Mouse (Mus musculus) kidney, adult 18-20 months (tissue): ENCODE measurements around the gene Ubl3.

Experiments
- DNase-seq: peaks from one replicate; pipeline ENCODE4 v3.0.0; 2021

Gene Ubl3

DNA sequence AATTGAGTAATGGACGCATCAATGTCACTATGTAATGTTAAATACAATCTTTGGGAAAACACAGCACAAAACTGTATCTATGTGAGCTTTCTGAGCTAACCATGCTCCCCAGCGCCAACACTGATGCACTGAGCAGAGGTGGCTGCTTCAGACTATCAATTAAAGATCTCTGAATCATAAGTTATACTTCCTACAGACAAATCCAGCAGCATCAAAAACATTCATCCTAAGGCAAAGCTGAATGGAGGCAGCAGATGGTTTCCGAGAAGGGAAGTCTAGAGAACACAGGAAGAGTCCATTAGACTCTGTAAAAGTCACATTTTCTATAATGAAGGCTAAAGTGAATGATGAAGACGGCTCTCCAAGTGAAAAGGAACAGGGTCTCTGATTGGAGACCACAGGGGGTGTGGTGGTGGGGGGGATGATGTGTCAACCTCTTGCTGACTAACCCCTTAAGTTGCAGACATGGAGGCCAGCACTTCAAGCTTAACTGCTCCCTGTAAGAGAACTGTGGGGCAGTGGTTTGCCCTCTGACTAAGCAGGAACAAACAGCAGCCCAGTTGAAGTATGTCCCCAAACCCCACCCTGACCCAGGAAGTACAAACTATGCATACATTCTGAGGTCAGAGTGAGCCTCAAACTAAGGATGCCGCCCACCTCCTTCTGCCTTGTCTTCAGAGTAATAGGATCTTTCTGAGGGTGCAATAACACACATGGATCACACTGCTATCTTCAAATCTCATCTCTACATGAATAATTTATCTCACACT is 29.2 kb downstream of the Ubl3 start:
- DNase-seq = no peak

DNA sequence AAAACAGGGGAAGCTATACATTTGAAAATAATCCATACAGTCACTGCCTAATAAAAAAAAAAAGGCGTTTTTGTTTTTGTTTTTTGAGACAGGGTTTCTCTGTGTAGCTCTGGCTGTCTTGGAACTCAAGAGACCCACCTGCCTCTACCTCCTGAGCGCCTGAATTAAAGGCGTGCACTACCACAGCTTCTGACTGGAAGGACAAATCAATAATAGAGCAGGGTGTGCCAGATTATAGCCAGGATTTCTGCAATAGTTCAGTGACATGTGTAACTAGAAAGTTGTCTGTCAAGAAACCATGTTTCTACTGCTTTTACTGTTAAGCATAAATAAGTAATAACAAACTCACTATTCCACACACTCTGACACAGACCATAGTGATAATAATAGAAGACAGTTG is 30.2 kb downstream of the Ubl3 start:
- DNase-seq = no peak

DNA sequence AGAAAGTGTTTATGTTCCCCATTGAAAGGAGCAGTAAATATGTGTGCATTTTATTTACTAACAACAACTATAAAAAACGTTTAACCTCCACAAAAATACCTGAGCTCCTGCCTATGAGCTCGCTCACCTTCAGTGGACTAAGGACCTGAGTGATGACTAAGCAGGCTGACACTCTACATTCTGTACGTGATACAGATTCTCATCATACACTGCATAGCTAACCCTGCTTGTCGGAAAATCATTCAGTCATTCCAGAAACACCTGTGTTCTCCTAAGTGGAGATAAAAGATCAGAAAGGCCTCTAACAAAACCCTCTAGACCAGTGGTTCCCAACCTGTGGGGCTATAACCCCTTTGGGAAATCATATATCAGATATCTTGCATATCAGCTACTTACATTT is 35.1 kb downstream of the Ubl3 start:
- DNase-seq = no peak

DNA sequence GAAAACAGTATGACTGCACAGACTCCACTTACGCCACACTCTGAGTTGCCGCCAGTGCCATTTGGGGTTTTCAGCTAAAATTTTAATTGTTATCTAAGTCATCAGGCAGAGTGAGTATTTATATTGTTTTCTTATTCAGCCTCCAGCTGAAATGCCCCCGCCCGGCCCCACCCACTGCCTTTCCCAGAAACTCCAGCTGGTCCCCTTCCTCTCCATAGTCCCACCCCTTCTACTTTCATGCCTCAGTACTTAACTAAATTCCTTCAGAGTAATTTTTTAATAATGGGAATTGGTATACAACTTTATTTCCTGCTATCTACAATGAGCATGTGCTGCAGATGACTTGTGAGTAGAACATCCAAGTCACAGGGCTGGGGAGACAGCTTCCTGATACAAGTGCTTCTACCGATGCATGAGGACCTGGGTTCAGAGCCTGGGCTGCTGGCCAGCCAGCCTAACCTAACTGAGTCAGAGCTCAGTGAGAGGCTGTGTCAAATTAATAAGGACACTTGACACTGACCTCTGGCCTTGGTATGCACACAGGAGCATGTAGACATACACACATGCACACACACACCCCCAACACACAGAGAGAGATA is 40.4 kb downstream of the Ubl3 start:
- no peak for DNase-seq

DNA sequence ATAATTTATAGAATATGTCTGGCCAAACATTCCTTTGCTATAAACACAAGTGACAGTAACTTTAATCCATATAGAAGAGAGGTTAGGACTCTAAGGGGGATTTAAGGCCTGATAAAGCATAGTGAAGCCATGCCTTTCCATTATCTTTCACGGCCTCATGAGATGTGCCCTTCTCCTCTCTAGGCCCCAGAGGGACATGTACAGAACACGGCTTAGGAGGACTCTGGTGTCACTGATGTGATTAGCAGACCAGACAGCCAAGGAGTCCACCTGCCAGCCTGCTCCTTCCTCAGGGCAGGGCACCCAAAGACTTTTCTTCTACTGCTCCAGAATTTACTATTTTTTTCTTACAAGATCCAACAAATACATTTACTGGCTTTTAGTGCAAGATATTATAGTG is 42.3 kb downstream of the Ubl3 start:
- DNase-seq = no peak

DNA sequence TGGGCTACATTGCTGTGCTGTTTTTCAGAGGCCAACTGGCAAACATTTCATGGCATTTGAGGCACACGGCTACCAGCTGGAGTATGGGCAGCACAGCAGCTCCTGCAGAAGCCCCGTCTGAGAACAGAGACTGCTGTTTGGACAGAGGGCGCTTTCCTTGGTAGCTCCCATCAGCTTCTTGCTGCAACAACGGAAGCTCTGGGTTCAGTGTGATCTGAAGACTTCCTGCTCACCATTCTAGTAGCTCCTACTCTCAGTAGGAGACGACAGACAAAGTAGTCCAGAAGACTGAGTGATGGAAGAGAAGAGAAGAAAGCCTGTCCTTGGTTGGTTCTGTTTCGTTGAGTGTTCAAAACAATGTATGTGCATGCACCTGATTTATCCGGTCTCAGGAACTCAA is 42.9 kb downstream of the Ubl3 start:
- DNase-seq = no peak

DNA sequence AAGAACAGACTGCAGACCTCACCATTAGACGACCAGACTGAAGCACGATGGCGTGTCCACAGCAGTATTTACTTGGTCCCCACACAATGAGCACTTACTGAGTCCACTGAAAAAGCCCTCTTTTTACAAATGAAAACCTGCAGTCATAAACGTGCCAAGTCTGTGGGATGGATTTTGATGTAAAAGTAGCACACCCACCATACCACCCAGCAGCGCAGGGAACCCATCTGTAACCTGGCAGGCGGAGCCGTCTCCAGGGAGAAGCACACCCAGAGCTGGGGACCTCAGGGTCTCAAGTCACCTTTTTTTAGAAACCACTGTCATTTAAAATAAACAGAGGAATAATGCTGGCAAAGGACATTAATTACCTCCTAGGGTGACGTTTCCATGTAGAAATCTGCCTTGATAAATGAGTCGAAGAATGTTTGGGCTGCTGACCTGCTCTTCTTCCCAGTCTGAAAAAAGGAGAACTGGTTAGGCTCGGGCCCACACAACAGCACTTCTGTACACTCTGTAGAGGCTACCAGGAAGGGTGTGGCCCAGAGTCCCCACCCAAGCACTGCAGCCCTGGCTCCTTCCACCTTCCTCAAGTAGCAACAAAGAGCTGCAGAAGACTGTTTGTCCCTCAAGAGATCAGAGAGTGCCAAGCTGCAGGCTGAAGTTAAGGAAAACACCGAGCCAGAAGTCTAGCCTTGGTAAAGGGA is 43.5 kb downstream of the Ubl3 start:
- no peak for DNase-seq

DNA sequence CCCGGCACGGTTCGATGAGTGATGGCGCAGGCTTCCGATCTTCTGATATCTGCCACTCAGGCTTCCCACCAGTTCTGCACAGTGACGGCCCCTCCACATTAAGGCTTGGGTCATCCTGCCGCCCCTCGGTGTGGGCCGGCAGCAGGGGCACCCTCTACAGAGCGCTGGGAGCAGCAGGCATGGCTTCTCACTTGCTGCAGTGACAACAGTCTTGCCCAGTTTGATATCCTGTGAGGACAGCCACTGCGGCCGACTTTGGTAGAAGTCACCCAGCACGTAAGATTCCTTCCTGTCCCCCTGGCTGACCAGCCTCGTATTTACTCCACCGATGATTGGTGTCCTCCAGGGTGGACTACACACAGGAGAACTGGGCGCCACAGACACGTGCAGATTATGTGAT is 47.2 kb downstream of the Ubl3 start:
- DNase-seq = no peak

DNA sequence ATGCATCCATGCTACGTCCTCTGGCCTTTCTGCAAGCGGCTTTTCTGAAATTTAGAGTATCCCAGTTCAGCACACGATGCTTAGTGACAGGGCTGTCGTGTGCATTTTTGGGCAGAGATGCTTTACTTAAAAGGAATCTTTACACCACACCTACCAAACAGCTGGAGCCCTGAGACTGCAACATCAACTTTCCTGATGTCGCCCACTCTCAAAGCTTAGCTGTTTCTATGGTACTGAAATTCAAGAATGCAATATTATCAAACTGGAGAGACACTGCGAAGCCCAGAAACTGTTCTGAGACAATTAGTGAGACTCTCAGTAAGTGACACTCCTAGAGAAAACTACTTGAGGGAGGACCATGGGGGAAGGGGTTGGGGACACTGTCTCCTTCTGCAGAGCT is 50.4 kb downstream of the Ubl3 start:
- DNase-seq = no peak

DNA sequence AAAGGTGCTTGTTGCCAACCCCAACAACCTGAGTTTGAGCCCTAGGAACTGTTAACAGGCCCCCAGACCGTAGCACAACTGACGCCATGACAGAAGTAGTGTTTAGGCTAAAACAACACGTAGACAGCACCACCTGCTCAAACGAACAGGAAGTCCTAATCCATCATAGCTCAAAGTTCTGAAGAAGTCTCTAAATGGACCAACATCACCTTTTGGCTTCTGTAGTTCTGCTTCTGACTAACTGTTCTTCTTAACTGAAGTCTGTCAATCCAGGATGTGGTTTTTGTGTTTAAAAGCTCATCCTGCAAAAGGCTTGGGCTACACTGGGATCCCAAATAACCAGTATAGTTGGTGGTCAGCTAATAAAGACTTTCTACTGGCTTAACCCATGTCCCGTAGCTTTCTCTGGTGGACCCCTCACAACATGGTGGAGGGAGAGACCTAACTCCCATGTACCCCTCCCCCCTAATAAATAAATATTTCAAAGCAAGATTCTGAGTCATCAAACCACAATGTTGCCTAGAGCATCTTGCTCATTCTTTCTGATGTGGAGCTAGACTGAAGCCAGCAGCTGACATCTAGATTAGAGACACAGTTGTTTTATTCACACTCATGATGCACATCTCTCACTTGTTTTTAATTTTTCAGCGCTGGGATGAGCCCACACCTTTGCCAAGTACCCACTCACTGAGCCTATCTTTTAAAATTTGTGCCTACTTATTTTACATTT is 51.2 kb downstream of the Ubl3 start:
- DNase-seq = no peak

DNA sequence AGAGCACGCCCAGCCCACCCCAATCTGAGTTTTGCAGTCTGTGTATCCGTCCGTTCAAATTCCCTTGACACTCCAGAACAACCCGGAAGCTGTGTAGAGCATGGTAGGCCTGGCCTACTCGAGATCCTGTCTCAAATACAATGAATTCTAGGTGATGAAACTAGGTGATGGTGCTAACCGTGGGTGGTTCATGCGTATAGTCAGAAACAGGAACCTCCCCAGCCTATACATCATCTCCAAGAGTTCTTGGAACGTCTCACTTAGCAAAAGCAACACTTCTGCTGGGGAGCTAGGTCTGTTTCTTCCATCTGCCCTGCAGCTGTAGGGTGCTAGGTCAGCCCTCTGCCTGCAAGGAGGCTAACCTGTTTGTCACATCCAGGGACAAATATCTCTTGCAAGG is 52.1 kb downstream of the Ubl3 start:
- DNase-seq = no peak

DNA sequence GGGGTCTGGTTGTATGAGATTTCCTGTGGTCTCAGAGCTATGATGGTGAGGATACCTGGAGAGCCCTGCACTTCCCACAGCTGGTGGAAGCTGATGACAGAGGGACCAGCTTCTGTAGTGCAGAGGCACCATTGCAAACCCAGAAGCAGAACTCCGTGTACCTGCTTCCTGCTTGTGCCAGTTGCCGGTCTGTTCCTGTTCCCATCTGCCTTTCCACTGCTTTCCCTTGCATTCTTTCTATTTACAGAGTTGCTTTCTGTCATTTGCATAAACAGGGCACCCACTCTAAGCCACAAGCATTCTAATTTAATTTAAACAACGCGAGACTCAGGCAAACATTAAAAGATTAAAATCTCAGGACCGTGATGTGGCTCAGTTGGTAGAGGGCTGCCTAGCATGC is 53.0 kb downstream of the Ubl3 start:
- no peak for DNase-seq

DNA sequence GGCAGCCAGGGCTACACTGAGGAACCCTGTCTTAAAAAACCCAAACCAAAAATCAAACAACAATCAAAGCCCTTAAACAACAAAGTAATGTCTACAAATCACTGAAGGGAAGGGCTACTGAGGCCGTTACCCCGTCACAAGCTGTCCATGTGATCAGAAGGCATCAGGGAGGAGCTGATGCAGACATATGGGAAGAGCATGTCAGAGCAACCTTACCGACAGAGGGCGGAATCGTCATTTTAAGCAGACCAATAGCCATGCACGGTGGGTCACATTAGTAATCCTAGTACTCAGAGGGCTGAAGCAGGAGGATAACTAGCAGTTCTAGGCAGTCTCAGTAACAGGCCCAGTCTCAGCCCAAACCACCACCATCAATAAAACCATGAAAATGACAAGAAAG is 56.6 kb downstream of the Ubl3 start:
- DNase-seq = no peak

DNA sequence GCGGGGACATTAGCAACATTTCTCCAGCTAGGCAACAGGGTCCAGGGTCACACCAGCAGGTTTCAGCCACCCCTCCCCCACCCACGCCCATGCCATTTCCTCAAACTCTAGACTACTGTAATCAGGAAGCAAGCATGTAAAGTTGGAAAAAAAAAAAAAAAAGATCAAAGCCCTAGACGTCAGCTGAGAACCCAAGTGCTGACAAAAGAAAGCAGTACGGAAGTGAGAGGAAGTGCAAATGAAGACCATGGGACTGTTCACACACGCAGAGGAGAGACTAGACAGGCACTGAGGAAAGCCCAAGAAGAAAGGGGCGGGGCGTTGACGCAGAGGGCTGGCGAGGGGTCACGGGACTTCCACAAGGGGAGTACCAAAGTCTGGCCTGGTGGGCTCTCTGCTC is 57.4 kb downstream of the Ubl3 start:
- DNase-seq = no peak

DNA sequence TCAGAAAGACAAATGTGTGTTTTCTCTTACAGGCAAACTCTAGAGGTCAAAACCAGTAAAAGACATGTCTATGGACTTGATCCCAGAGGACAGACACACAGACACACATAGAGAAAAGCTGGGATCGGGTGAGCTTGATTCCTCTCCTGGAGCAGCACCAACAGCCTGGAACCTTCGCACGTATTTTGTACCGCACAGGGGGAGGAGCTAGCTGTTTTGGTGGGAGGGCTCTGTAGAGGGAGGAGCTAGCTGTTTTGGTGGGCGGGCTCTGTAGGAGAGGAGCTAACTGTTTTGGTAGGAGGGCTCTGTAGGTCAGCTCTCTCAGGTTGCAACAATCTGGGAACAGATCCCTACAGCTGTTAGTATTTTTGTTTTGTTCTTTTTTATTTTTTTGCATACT is 58.3 kb downstream of the Ubl3 start:
- DNase-seq = no peak

DNA sequence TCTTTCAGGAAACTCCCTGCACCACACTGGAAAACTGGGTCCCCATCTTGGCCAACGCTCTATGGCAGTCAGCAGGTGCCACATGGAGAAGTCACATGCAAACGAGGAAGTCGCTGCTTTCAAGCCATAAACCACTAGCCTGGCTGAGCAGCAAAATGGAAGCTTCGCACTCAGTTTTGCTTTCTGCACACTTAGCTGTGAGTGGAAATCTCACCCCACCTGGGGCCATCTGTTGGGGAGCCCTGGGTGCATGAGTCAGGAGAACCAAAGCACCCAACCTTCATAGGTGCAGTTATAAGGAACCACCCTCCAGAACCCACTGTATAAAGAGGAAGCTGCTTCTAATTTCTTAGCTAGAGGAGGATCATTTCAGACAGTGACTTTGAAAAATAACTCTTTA is 59.6 kb downstream of the Ubl3 start:
- DNase-seq = no peak

DNA sequence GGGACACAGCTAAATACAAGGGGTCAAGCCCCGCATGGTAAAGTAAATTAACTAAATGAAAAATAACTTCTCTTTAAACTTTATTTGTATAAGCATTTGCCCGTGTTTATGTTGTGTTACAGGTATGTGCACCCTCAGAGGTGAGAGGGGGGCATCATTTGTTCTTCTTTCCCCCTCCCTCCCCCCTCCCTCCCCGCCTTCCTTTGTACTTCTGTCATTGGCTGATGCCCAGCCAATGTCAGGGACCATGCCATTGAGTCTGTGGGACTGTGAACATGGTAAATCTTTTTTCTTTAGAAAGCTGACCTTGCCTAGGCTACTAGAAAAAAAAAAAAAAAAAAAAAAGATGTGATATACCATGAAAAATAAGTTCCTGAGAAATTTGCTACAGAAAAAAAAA is 62.2 kb downstream of the Ubl3 start:
- no peak for DNase-seq

DNA sequence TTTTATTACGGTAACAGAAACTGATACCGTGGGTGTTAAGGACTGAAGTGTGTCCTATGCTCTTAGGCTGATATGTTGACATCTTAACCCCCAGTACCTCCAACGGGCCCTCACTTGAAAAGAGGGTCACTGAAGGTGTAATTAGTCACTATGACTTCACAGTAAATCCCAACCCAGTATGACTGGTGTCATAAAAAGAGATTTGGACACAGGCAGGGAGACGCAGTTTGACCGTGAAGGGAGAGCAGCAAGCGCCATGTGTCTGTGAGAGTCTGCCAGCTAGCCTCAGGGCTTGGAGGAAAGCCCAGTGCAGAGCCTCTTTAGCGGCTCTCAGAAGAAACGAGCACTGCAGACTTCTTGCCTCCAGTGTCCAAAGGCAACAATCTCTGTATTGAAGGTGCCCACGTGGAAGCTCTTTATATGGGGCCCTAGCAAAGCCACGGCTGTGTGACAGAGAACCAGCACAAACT is 62.8 kb downstream of the Ubl3 start:
- DNase-seq = peak; percentile 33

DNA sequence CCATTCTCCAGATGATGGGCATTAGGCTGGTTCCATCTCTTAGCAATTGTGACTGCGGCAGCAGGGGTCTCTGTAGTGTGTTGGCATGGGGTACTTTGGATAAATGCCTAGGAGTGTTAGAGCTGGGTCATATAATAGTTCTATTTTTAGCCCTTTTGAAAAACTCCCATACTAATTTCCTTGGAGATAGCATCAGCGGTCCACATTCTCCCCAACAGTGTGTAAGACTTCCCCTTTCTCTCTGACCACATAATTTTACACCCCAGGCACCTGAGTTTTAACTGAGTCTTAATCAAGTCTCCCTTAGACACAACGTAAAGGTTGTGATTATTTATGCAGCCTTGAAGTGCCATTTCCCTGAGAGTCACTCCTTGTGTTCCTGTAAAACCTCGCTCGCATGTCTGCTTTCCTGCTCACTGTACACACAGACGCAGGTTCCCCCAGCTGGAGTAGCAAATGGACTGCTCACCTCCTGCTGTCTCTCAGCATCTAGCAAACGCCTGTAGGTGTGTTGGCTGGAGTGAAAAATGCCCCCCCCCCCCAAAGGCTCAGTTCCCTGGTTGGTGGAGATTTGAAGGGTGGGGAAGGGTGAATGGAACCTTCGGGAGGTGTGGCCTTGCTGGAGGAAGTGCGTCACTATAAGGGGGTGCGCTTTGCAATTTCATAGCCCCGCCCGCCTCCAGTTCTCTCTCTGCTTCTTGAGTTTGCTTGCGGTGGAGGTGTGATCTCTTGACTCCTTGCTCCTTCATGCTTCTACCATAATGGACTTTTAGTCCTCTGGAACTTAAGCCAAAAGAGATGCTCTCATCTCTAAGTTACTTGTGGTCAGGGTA is 63.5 kb downstream of the Ubl3 start:
- DNase-seq = no peak

DNA sequence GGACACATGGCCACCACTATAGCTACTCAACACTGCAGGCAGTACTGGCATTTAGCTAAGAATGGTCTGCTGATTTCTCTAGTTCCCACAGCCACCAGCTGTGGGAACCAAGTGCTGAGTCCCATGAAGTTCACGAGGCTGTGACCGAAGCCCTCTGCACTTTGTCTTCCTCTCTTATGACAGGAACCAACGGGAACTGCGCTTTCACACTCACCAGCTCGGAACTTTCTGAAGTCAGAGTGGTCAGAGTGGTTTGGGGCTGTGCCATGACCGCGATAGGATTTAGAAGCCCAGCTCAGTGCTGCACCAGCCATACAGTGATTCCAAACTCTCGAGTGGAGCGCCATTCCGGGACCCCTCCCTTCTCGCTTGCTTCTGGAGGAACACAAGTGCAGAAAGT is 66.4 kb downstream of the Ubl3 start:
- no peak for DNase-seq

DNA sequence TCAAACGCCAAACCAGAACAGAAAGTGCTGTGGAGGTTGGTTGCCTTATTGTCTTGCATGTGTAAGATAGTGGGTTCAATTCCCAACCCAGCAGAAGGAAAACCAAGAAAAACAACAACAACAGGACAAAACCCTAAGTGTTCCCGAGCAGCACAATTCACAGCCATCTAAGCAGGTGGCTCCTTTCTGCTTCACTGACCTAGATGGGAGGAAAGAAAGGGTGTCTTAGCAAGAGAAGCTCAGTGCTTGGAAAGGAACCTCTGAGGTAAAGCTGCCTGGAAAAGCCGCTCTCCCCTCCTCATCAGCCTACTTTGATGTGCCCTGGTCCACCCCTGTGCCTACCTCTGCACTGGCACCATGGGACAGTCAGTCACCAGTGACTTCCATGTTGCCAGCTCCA is 70.8 kb downstream of the Ubl3 start:
- no peak for DNase-seq

DNA sequence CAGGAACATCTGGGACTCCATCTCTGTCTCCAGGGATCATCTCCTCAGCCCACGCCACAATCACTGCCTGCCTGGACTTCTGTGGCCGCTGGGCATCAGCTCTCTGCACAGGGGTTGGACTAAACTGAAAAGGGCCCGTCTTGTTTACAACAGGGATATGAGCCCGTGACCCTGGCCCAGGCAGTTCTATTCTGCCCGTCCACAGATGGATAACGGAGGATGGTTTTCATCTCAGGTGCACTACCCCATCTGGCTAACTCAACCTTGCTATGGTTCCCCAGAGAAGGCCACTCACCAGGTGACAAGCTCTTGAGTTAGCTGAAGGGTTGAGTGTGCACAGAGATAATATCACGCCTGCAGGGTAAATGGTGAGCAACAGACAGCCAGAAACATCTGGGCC is 78.2 kb downstream of the Ubl3 start:
- DNase-seq = no peak
